Mouse (Mus musculus): ENCODE data around the gene Wasl.

DNA sequence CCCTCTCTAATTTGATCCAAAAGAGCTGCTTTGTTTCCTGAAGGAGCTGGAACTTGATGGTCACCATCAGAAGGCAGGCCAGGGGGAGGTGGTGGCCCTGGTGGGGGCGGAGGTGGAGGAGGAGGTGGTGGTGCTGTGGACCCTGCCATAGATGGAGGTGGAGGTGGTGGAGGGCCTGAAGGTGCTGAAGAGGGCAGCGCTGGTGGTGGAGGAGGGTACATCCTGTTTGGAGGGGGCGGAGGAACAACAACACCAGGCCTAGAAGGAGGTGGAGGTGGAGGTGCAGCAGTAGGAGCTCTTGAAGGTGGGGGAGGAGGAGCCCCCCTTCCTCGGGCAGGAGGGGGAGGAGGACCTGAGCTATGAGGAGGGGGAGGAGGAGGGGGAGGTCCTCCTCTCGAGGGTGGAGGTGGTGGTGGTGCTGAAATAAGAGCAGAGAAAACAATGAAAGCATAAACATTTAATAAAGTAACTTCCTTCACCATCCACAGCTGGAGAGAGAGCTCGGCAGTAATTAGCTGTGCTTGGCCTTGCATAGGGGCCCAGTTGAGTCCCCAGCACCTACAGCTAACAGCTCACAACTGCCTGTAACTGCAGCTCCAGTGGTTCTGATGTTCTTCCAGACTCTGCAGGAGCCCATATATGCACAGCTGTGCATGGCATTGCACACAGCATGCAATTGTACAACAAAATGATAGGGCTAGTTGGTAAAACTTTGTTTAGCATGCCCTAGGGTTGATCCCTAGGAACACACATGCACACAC is 45.3 kb downstream of the Wasl start:
- TF ChIP-seq CTCF (conservative IDR thresholded peaks at IDR 0.05; ENCODE audit: insufficient read depth, insufficient read length, low read depth, low read length) (no peak), POLR2A (IDR thresholded peaks at IDR 0.05; ENCODE audit: low read depth, low read length) (no peak)
